Mouse (Mus musculus) pancreas, adult 10 weeks (tissue): ENCODE measurements around the gene Ccl7. TPM values are rescaled to one million over a fixed set of nuclear protein-coding genes. Genes with fewer than 3 reads are reported as not detected.

Experiments
- polyA plus RNA-seq: library from polyadenylated mRNA; stranded (reverse); fragments of 350-450 nt; fragmentation: Illumina TruSeq; extraction: RNeasy Lipid Tissue Mini Kit (QIAGEN cat#74804); gene quantifications from one replicate; pipeline ENCODE4 v1.2.3, GENCODE M21; 2015; ENCODE audit warnings: low read depth, low replicate concordance; ENCODE audit not compliant: insufficient read depth

Ccl7 gene
- polyA plus RNA-seq: not detected

GRCm38 (mm10) chr11:82045471-82045870 is at the start of gene Ccl7:
Gene Ccl7 (plus strand): TSS chr11:82045712.

GRCm38 (mm10) chr11:82035356-82035755 is 10.2 kb upstream of the Ccl7 start, which contains the start of gene Ccl2:
Gene Ccl2 (plus strand): TSS chr11:82035571.

GRCm38 (mm10) chr11:82038535-82038934 is 7.0 kb upstream of the Ccl7 start, which contains the start of gene Gm17268:
Gene Gm17268 (minus strand): TSS chr11:82038562.

GRCm38 (mm10) chr11:82057646-82058045 is 12.1 kb downstream of the Ccl7 start, which contains the start of gene Ccl11:
Gene Ccl11 (plus strand): TSS chr11:82057823.

Other genes starting within 250 kb of the Ccl7 start
- not detected for gene 5530401A14Rik, start 185.0 kb upstream of the Ccl7 start, polyA plus RNA-seq
- gene Asic2, start 77.3 kb upstream of the Ccl7 start, polyA plus RNA-seq: 0.59 TPM
- gene Ccl2, start 10.1 kb upstream of the Ccl7 start, polyA plus RNA-seq: 1.7 TPM
- gene Gm17268, start 7.2 kb upstream of the Ccl7 start, polyA plus RNA-seq: not detected
- 26.5 TPM for gene Ccl11, start 12.1 kb downstream of the Ccl7 start, polyA plus RNA-seq
- not detected for gene Ccl12, start 56.1 kb downstream of the Ccl7 start, polyA plus RNA-seq
- gene Ccl8, start 69.5 kb downstream of the Ccl7 start, polyA plus RNA-seq: not detected